Mouse (Mus musculus) heart, embryonic 13.5 days (tissue): Measurements from ENCODE around the gene Jpt1. TPM values are rescaled to one million over a fixed set of nuclear protein-coding genes. Genes with fewer than 3 reads are reported as not detected.
"Not testable (repeated sequence)": the region's sequence is repeated elsewhere in the genome, so short reads cannot be mapped to it uniquely, and the experiment has no call there.

Experiments
- ATAC-seq: fragments of 200-750 bp; cut with Nextera tagmentation; 2 replicates; pipeline ENCODE4 v1.8.0; 2017; ENCODE audit warnings: moderate TSS enrichment; ENCODE audit not compliant: insufficient number of reproducible peaks, low FRiP score, low TSS enrichment; ENCODE audit errors: extremely low read depth
- H3K27ac ChIP-seq: fragments of 300-500 bp; sonication (generic); replicated peaks from 2 replicates; pipeline ENCODE4 v1.5.1; 2015; ENCODE audit warnings: moderate library complexity, mild to moderate bottlenecking, inconsistent platforms
- H3K27me3 ChIP-seq: fragments of 300-500 bp; sonication (generic); replicated peaks from 2 replicates; pipeline ENCODE4 v1.6.1; 2015; ENCODE audit warnings: mild to moderate bottlenecking, inconsistent platforms
- H3K36me3 ChIP-seq: fragments of 300-500 bp; sonication (generic); 2 replicates; pipeline ENCODE4 v1.6.1; 2015; ENCODE audit warnings: mild to moderate bottlenecking, inconsistent platforms
- H3K4me1 ChIP-seq: fragments of 300-500 bp; sonication (generic); 2 replicates; pipeline ENCODE4 v1.6.1; 2015; ENCODE audit warnings: inconsistent platforms
- H3K4me2 ChIP-seq: fragments of 300-500 bp; sonication (generic); 2 replicates; pipeline ENCODE4 v1.6.1; 2015; ENCODE audit warnings: inconsistent platforms, mild to moderate bottlenecking, moderate library complexity
- H3K4me3 ChIP-seq: fragments of 300-500 bp; sonication (generic); 2 replicates; pipeline ENCODE4 v1.5.1; 2015; ENCODE audit warnings: moderate library complexity, mild to moderate bottlenecking, inconsistent platforms
- H3K9ac ChIP-seq: fragments of 300-500 bp; sonication (generic); 2 replicates; pipeline ENCODE4 v1.6.1; 2015; ENCODE audit warnings: inconsistent platforms, mild to moderate bottlenecking, moderate library complexity
- H3K9me3 ChIP-seq: fragments of 300-500 bp; sonication (generic); 2 replicates; pipeline ENCODE4 v1.6.1; 2016; ENCODE audit warnings: inconsistent platforms
- WGBS: fragments of 180-500 bp; shearing (Covaris S2); methylation state at CpG from one replicate; pipeline ENCODE4 v1.1.7; 2015; ENCODE audit warnings: mixed read lengths; 5-methylcytosine and 5-hydroxymethylcytosine counted together
- polyA plus RNA-seq: library from polyadenylated mRNA; unstranded; fragments of >200 nt; fragmentation: Nextera tagmentation; extraction: Ambion mirVana; gene quantifications from 2 replicates; pipeline ENCODE4 v1.2.1, GENCODE M21; 2015

The Jpt1 gene
- polyA plus RNA-seq = 432 and 502 TPM in 2 replicates

- WGBS = 1% methylated on average over 24 of the region's 24 CpGs
- ATAC-seq = peak; percentile 90
- Histone ChIP-seq H3K9me3 (no peaks in the 10 kb centered on the region), H3K27ac (peak within 1 kb of the TSS; percentile 91), H3K36me3 (no peaks in the 10 kb centered on the region), H3K27me3 (no peaks in the 10 kb centered on the region), H3K4me2 (peak within 1 kb of the TSS; percentile 83), H3K9ac (peak within 1 kb of the TSS; percentile 99), H3K4me1 (peaks cover 46% of the 10 kb centered on the region), H3K4me3 (peak within 1 kb of the TSS; percentile 99)
These were observed at the start of gene Jpt1 for GRCm38 (mm10) chr11:115514238-115514663. TSS of gene Jpt1 (minus strand) at chr11:115514387.

- Histone ChIP-seq H3K9ac (peak overlapping the region; percentile 91), H3K4me1 (peaks cover 17% of the 10 kb centered on the region), H3K4me3 (peak overlapping the region; percentile 93), H3K27ac (peak overlapping the region; percentile 68), H3K4me2 (peak overlapping the region; percentile 83), H3K36me3 (peaks cover 28% of the 10 kb centered on the region), H3K27me3 (no peaks in the 10 kb centered on the region), H3K9me3 (no peaks in the 10 kb centered on the region)
- 42% methylated on average over 4 of the region's 4 CpGs for WGBS
- no peak for ATAC-seq
These were observed 49.2 kb upstream of the Jpt1 start for GRCm38 (mm10) chr11:115563406-115563805.

DNA sequence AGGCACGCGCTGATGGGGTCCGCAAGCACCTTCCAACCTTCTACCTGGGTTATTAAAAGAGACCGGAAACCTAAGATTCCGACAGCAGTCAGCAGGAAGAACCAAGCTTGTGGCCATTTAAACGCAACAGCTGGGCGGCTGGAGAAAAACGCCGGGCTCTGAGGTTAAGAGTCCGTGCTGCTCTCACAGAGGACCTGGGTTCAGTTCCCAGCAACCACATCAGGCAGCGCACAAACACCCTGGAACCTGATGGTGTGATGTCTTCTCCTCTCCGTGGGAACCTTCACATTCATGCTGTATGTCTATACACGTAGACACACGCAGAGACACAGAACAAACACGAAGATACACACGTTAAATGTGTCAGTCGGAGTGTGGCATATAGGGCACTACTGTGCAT is 41.5 kb upstream of the Jpt1 start:
- Histone ChIP-seq H3K9ac (no peak overlapping the region), H3K4me1 (no peaks in the 10 kb centered on the region), H3K36me3 (no peaks in the 10 kb centered on the region), H3K27ac (no peak overlapping the region), H3K9me3 (no peaks in the 10 kb centered on the region), H3K27me3 (no peaks in the 10 kb centered on the region), H3K4me2 (no peak overlapping the region), H3K4me3 (no peak overlapping the region)
- 73% methylated on average over 17 of the region's 17 CpGs for WGBS
- ATAC-seq = no peak

DNA sequence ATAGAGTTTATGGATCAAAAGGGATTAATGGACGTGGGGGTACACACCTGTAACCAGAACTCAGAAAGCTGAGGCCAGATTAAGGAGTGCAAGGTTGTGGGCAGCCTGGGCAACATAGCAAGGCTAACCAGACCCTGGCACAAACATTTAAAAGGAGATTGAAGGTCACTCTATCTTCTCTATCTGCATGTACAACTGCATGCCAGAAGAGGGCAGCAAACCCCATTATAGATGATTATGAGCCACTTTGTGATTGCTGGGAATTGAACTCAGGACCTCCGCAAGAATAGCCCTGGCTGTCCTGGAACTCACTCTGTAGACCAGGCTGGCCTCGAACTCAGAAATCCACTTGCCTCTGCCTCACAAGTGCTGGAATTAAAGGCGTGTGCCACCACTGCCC is 38.6 kb upstream of the Jpt1 start:
- Histone ChIP-seq H3K4me2 (no peak overlapping the region), H3K36me3 (no peaks in the 10 kb centered on the region), H3K4me3 (no peak overlapping the region), H3K4me1 (no peaks in the 10 kb centered on the region), H3K9me3 (0 out of 2 replicates have a peak, but pooled peaks cover 7% of the 10 kb centered on the region), H3K9ac (no peak overlapping the region), H3K27ac (no peak overlapping the region), H3K27me3 (0 out of 2 replicates have a peak, but pooled peaks cover 2% of the 10 kb centered on the region)
- WGBS = 56% methylated on average over 4 of the region's 4 CpGs
- no peak for ATAC-seq

DNA sequence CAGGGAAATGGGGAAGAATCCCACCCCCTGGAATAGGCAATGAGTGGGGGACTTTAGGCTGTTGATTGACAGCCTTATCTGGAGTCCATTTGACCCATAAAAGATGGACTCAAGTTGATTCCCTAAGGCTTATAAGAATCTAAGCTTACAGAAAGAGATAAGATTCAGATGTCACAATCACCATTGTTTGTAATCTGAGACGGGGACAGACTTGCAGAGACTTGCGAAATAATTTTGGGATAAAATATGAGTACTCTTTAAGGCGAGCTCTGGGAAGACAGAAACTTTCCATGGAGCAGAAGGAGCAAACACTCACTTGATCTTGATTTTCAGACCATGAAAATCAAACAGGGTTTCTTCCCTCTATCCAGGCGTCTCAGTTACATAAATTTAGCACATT is 29.4 kb upstream of the Jpt1 start:
- no peak for ATAC-seq
- H3K27me3 ChIP-seq = 0 out of 2 replicates have a peak, but pooled peaks cover 4% of the 10 kb centered on the region
- H3K4me1 ChIP-seq = no peaks in the 10 kb centered on the region
- no peak overlapping the region for H3K4me3 ChIP-seq
- 58% methylated on average over 4 of the region's 4 CpGs for WGBS
- H3K4me2 ChIP-seq = no peak overlapping the region
- no peak overlapping the region for H3K9ac ChIP-seq
- no peaks in the 10 kb centered on the region for H3K9me3 ChIP-seq
- H3K36me3 ChIP-seq = no peaks in the 10 kb centered on the region
- no peak overlapping the region for H3K27ac ChIP-seq

- no peak overlapping the region for H3K4me2 ChIP-seq
- no peaks in the 10 kb centered on the region for H3K9me3 ChIP-seq
- ATAC-seq = no peak
- H3K36me3 ChIP-seq = peaks cover 13% of the 10 kb centered on the region
- no peak overlapping the region for H3K9ac ChIP-seq
- 55% methylated on average over 2 of the region's 2 CpGs for WGBS
- no peak overlapping the region for H3K4me3 ChIP-seq
- H3K27ac ChIP-seq = no peak overlapping the region
- 0 out of 2 replicates have a peak, but pooled peaks cover 2% of the 10 kb centered on the region for H3K27me3 ChIP-seq
- peaks cover 22% of the 10 kb centered on the region for H3K4me1 ChIP-seq
These were observed 23.9 kb upstream of the Jpt1 start for GRCm38 (mm10) chr11:115538045-115538444.

GRCm38 (mm10) chr11:115536856-115537568 is 22.8 kb upstream of the Jpt1 start:
- Histone ChIP-seq H3K27me3 (no peaks in the 10 kb centered on the region), H3K36me3 (peaks cover 24% of the 10 kb centered on the region), H3K27ac (peak overlapping the region; percentile 100), H3K4me1 (peaks cover 22% of the 10 kb centered on the region), H3K4me2 (peak overlapping the region; percentile 78), H3K4me3 (peak overlapping the region; percentile 95; the same call in 1 of the 2 replicates), H3K9me3 (no peaks in the 10 kb centered on the region), H3K9ac (no peak overlapping the region)
- 89% methylated on average over 10 of the region's 10 CpGs for WGBS
- no peak for ATAC-seq

- Histone ChIP-seq H3K36me3 (peaks cover 32% of the 10 kb centered on the region), H3K4me1 (peaks cover 22% of the 10 kb centered on the region), H3K27me3 (no peaks in the 10 kb centered on the region), H3K9ac (peak within 1 kb of the TSS; percentile 99), H3K4me3 (peak within 1 kb of the TSS; percentile 95), H3K27ac (peak within 1 kb of the TSS; percentile 100), H3K4me2 (peak within 1 kb of the TSS; percentile 78), H3K9me3 (no peaks in the 10 kb centered on the region)
- ATAC-seq = peak; percentile 82
- WGBS = under 1% methylated on average over 63 of the region's 70 CpGs
These were observed 22.0 kb upstream of the Jpt1 start, which contains the start of gene Sumo2 for GRCm38 (mm10) chr11:115536038-115536681. TSS of gene Sumo2 (minus strand) at chr11:115536276.

DNA sequence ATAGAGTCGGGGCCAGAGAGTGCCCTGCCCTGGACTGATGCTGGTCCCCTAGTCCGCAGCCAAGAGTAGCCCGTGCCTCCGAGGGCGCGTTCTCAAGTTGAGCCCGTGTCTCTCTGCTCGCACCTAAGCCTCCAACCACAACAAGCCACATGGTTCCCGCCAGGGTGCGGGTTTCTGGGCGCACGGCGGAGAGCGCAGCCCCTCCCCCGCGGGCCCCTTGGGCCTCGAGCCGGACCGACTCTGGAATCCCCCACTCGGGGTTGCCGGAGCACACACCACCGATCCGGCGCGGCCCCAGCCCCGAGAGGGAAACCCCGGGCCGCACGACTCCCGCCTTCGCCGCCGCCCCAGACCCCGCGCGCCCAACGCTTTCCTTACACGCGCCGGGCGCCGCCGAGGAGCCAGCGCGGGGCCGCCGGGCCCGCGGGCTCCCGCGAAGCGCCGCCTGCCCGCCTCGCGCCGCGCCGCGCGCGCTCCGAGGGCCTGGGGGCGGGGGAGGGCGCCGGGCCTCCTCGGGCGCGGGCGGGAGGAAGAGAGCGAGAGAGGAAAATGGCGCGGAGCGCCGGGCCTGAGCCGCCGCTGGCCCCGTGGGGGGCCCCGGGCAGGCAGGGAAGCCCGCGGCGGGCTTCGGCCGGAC is 21.3 kb upstream of the Jpt1 start:
- Histone ChIP-seq H3K27me3 (no peaks in the 10 kb centered on the region), H3K36me3 (peaks cover 39% of the 10 kb centered on the region), H3K4me2 (peak overlapping the region; percentile 78), H3K9me3 (no peaks in the 10 kb centered on the region), H3K27ac (peak overlapping the region; percentile 100), H3K9ac (peak overlapping the region; percentile 99), H3K4me1 (peaks cover 22% of the 10 kb centered on the region), H3K4me3 (peak overlapping the region; percentile 95)
- WGBS = under 1% methylated on average over 84 of the region's 84 CpGs
- ATAC-seq = peak; percentile 75

- Histone ChIP-seq H3K4me1 (peaks cover 22% of the 10 kb centered on the region), H3K9me3 (no peaks in the 10 kb centered on the region), H3K4me3 (peak overlapping the region; percentile 95), H3K9ac (peak overlapping the region; percentile 99), H3K27ac (peak overlapping the region; percentile 100), H3K4me2 (peak overlapping the region; percentile 78), H3K36me3 (peaks cover 45% of the 10 kb centered on the region), H3K27me3 (no peaks in the 10 kb centered on the region)
- no peak for ATAC-seq
- WGBS = 7% methylated on average over 11 of the region's 11 CpGs
These were observed 20.7 kb upstream of the Jpt1 start for GRCm38 (mm10) chr11:115534759-115535371.

GRCm38 (mm10) chr11:115526446-115526845 is 12.3 kb upstream of the Jpt1 start:
- 83% methylated on average over 3 of the region's 3 CpGs for WGBS
- H3K9me3 ChIP-seq, H3K4me2 ChIP-seq, H3K4me1 ChIP-seq, H3K4me3 ChIP-seq, H3K9ac ChIP-seq, H3K27me3 ChIP-seq, ATAC-seq, H3K27ac ChIP-seq: not testable (repeated sequence)
- peaks cover 93% of the 10 kb centered on the region for H3K36me3 ChIP-seq
